Mouse (Mus musculus) B cell, adult 2 months (primary cell): Measurements from ENCODE around the gene Eif2d.

ENCODE experiments used
- DNase-seq, 2 experiments: peaks; one replicate each; pipeline ENCODE4 v3.0.0; 2022

Eif2d gene

GRCm38 (mm10) chr1:131218933-131219332 is 66.0 kb downstream of the Eif2d start:
- peak in 1 of 2 experiments; percentile 16 for DNase-seq

- DNase-seq, result no peak
Observed at GRCm38 (mm10) chr1:131221822-131222590, 69.0 kb downstream of the Eif2d start.

GRCm38 (mm10) chr1:131223345-131223744 is 70.4 kb downstream of the Eif2d start:
- DNase-seq, result no peak

GRCm38 (mm10) chr1:131224848-131225471 is 72.0 kb downstream of the Eif2d start:
- peak; percentile 21 for DNase-seq

DNA sequence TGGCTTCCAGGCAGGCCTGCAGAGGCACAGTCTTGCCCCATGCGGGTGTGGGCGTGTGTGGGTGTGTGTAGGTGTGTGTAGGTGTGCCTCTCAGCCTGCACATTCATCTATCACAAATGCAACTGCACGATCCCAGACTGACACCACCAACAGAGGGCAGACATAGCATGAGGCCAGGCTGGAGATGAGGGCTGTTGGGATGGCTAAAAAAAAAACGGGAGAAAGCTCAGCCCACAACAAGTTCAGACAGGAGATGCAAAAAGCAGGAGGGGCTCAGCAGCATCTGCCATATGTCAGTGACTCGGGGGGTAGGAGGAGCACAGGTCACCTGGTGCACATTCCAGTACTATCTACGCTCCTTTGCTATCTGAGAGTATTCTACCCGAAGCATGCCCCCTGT is 75.2 kb downstream of the Eif2d start:
- no peak for DNase-seq

DNA sequence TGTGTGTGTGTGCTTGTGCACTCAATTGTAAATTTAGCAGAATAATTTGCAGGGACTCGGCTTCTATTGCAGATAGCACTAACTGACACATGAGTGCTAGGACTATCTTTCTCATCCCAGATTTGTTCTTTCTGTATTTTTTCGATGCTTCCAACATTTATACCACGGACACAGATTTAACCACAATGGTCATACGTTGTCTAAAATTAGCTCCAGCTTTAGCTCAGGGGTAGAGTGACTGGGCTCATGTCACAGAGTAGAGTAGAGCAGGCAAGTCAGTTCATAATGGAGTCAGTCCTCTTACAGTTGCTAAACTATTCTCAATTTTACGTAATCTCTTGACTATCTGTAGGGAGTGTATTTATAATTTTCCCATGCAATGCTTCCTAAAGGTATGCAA is 75.7 kb downstream of the Eif2d start:
- no peak for DNase-seq

DNA sequence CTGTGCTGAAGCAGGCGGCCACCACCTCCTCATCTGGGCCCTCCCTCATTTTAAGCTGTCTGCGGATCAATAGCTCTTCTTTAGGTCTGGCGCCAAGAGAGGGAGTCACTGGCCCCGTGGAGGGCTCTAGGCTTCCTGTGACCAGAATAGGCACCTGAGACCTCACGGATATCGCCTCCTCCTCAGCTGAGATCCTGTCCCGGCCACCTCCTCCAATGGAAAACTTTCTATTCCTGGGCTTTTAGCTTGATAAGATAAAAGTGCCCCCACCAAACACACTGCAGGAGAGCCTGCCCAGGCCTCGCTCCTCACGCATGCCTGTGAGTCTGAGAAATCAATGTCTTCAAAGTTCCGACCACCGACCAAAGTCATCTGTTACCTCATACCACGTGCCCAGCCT is 80.5 kb downstream of the Eif2d start:
- no peak for DNase-seq

GRCm38 (mm10) chr1:131236077-131236476 is 83.1 kb downstream of the Eif2d start:
- DNase-seq, result no peak
